Mouse (Mus musculus) c-Kit-positive CD71-negative TER-119-negative erythroid progenitor cells, embryonic 14.5 days (primary cell): ENCODE data around the gene 2310033P09Rik.

Experiments
- DNase-seq: peaks from one replicate; pipeline ENCODE4 v3.0.0-alpha.2; 2013; ENCODE audit warnings: low read depth

The 2310033P09Rik gene

GRCm38 (mm10) chr11:59230144-59230760 is 22.1 kb downstream of the 2310033P09Rik start:
- DNase-seq = no peak

- no peak for DNase-seq
Observed at GRCm38 (mm10) chr11:59232797-59233196, 24.7 kb downstream of the 2310033P09Rik start.

GRCm38 (mm10) chr11:59238525-59239427 is 30.7 kb downstream of the 2310033P09Rik start:
- no peak for DNase-seq

GRCm38 (mm10) chr11:59239428-59239785 is 31.3 kb downstream of the 2310033P09Rik start:
- DNase-seq = no peak

- no peak for DNase-seq
Observed at GRCm38 (mm10) chr11:59239796-59240195, 31.7 kb downstream of the 2310033P09Rik start.

- no peak for DNase-seq
Observed at GRCm38 (mm10) chr11:59241841-59242240, 33.7 kb downstream of the 2310033P09Rik start.

- DNase-seq = no peak
Observed at GRCm38 (mm10) chr11:59243856-59244255, 35.7 kb downstream of the 2310033P09Rik start.

GRCm38 (mm10) chr11:59248101-59248500 is 40.0 kb downstream of the 2310033P09Rik start:
- DNase-seq = no peak

GRCm38 (mm10) chr11:59259647-59260046 is 51.5 kb downstream of the 2310033P09Rik start:
- no peak for DNase-seq
